Mouse (Mus musculus): ENCODE measurements around the gene Chst10. TPM values are rescaled to one million over a fixed set of nuclear protein-coding genes. Genes with fewer than 3 reads are reported as not detected.

Gene Chst10
- total and polyA plus RNA-seq, 3 experiments, result 5.1 to 9.5 (median 7.3) TPM

DNA sequence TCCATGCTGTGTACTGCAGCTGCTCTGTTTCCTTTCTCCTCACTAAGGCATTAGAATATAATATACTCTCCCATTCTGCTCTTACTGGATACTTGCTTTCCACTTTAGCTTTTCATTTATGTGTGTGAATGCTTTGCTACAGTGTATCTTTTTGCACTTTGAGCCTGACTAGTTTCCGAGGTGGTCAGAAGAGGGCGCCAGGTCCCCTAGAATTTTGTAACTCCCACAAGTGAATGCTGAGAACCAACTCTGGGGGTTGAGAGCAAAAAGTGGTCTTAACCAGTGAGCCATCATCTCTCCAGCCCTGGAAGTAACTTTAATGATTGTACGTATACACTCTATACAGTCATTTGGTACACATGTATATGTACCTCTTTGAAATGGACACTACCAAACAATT, 63.1 kb downstream of the Chst10 start:
- no peak for DNase-seq (ENCODE audit: extremely low read depth)
- no peak for TF ChIP-seq JUN (IDR thresholded peaks at IDR 0.05; ENCODE audit: insufficient read depth, low read depth, low read length)
- peak in 1 of 2 experiments; percentile 54; a peak in 2 of 4 replicates for TF ChIP-seq CTCF (conservative IDR thresholded peaks at IDR 0.05 in 1 of 2, IDR thresholded peaks at IDR 0.05 in 1 of 2; ENCODE audit: low read depth in 2 of 2, low read length in 2 of 2)
- peak; percentile 47 for TF ChIP-seq RAD21 (IDR thresholded peaks at IDR 0.05; ENCODE audit: low read depth, low read length)
- TF ChIP-seq SMC3 (IDR thresholded peaks at IDR 0.05; ENCODE audit: low read depth, low read length), result peak; percentile 29

GRCm38 (mm10) chr1:38824926-38825325, 73.0 kb downstream of the Chst10 start:
- in situ Hi-C loops (cut with MboI; ENCODE audit: low pct_ligation_motif_present, low pct_unique_long_range_greater_than_20kb, low sequenced_read_pairs), result no loop called here
- H3K4me3 ChIP-seq (replicated peaks in 1 of 3; ENCODE audit: low read depth in 2 of 3, low read length in 2 of 3, poor library complexity in 1 of 3), result no peak overlapping the region
- no peaks in the 10 kb centered on the region for H3K9me3 ChIP-seq (replicated peaks; ENCODE audit: low read length)
- no peak overlapping the region for H3K9ac ChIP-seq (ENCODE audit: insufficient read depth, low read depth)
- peaks cover 0 to 25% of the 10 kb centered on the region in 2 experiments; a peak in 2 of 4 replicates for H3K4me1 ChIP-seq (ENCODE audit: control insufficient read depth in 1 of 2, insufficient read depth in 2 of 2)
- H3K79me2 ChIP-seq (replicated peaks; ENCODE audit: control insufficient read depth, extremely low read depth, insufficient read depth, poor library complexity, severe bottlenecking), result no peaks in the 10 kb centered on the region
- no peaks in the 10 kb centered on the region for H3K36me3 ChIP-seq (replicated peaks in 1 of 2; ENCODE audit: control insufficient read depth in 1 of 2, insufficient read depth in 1 of 2, low read length in 1 of 2)
- TF ChIP-seq GABPA (IDR thresholded peaks at IDR 0.05; ENCODE audit: insufficient replicate concordance, low read depth, low read length) (no peak), ZNF384 (IDR thresholded peaks at IDR 0.05; ENCODE audit: low read depth, low read length) (no peak), RAD21 (IDR thresholded peaks at IDR 0.05; ENCODE audit: low read depth, low read length) (no peak), CHD1 (IDR thresholded peaks at IDR 0.05; ENCODE audit: low read depth, low read length) (no peak), POLR2AphosphoS2 (IDR thresholded peaks at IDR 0.05; ENCODE audit: low read depth, low read length) (no peak)
- H3K27ac ChIP-seq (ENCODE audit: insufficient read depth, low read depth), result no peak overlapping the region
- no peak for DNase-seq (ENCODE audit: extremely low read depth)
- dilution Hi-C loops (cut with MboI; ENCODE audit: extremely low pct_ligation_motif_present, extremely low pct_unique_long_range_greater_than_20kb, low sequenced_read_pairs), result no loop called here
- peaks cover 2% of the 10 kb centered on the region for H3K27me3 ChIP-seq (replicated peaks)
- H3K4me2 ChIP-seq (ENCODE audit: insufficient read depth, low read depth, poor library complexity, severe bottlenecking), result no peak overlapping the region

More for the DNA sequence above, 63.1 kb downstream of the Chst10 start:
- in situ Hi-C loops (cut with MboI; ENCODE audit: low pct_ligation_motif_present, low pct_unique_long_range_greater_than_20kb, low sequenced_read_pairs), result no loop called here
- Histone ChIP-seq H3K4me3 (replicated peaks in 1 of 3; ENCODE audit: low read depth in 2 of 3, low read length in 2 of 3, poor library complexity in 1 of 3) (no peak overlapping the region), H3K36me3 (replicated peaks in 1 of 2; ENCODE audit: control insufficient read depth in 1 of 2, insufficient read depth in 1 of 2, low read length in 1 of 2) (no peaks in the 10 kb centered on the region), H3K9me3 (replicated peaks; ENCODE audit: low read length) (peaks cover 4% of the 10 kb centered on the region), H3K4me2 (ENCODE audit: insufficient read depth, low read depth, poor library complexity, severe bottlenecking) (no peak overlapping the region), H3K4me1 (ENCODE audit: control insufficient read depth in 1 of 2, insufficient read depth in 2 of 2) (no peaks in the 10 kb centered on the region), H3K79me2 (replicated peaks; ENCODE audit: control insufficient read depth, extremely low read depth, insufficient read depth, poor library complexity, severe bottlenecking) (no peaks in the 10 kb centered on the region), H3K9ac (ENCODE audit: insufficient read depth, low read depth) (no peak overlapping the region), H3K27ac (ENCODE audit: insufficient read depth, low read depth) (no peak overlapping the region), H3K27me3 (replicated peaks) (no peaks in the 10 kb centered on the region)
- dilution Hi-C loops (cut with MboI; ENCODE audit: extremely low pct_ligation_motif_present, extremely low pct_unique_long_range_greater_than_20kb, low sequenced_read_pairs), result no loop called here

DNA sequence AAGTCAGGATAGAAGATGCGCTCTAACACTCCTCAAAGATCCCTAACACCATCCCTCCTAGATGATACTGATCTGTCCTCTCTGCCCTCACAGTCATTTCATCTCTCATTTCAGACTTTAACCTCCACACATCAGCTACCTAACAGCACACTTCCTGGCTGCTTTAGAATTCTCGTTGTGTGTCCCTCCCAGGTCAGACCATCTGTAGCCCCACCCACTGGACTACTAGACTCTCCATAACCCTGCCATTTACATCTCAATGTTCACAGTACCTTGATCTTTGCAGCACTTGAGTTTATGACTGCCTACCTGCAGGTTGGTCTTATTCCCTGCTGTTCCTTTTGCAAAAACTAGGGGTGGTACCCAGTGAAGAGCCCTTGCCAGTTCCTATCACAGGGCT, 74.1 kb downstream of the Chst10 start:
- dilution Hi-C loops (cut with MboI; ENCODE audit: extremely low pct_ligation_motif_present, extremely low pct_unique_long_range_greater_than_20kb, low sequenced_read_pairs) (no loop called here), in situ Hi-C loops (cut with MboI; ENCODE audit: low pct_ligation_motif_present, low pct_unique_long_range_greater_than_20kb, low sequenced_read_pairs) (no loop called here)
- Histone ChIP-seq H3K79me2 (replicated peaks; ENCODE audit: control insufficient read depth, extremely low read depth, insufficient read depth, poor library complexity, severe bottlenecking) (no peaks in the 10 kb centered on the region), H3K9ac (ENCODE audit: insufficient read depth, low read depth) (no peak overlapping the region), H3K9me3 (replicated peaks; ENCODE audit: low read length) (no peaks in the 10 kb centered on the region), H3K36me3 (replicated peaks in 1 of 2; ENCODE audit: control insufficient read depth in 1 of 2, insufficient read depth in 1 of 2, low read length in 1 of 2) (no peaks in the 10 kb centered on the region), H3K4me3 (replicated peaks in 1 of 3; ENCODE audit: low read depth in 2 of 3, low read length in 2 of 3, poor library complexity in 1 of 3) (no peak overlapping the region), H3K4me1 (ENCODE audit: control insufficient read depth in 1 of 2, insufficient read depth in 2 of 2) (peaks cover 0 to 25% of the 10 kb centered on the region in 2 experiments; a peak in 2 of 4 replicates), H3K27me3 (replicated peaks) (peaks cover 4% of the 10 kb centered on the region), H3K4me2 (ENCODE audit: insufficient read depth, low read depth, poor library complexity, severe bottlenecking) (no peak overlapping the region), H3K27ac (ENCODE audit: insufficient read depth, low read depth) (no peak overlapping the region)
- no peak for DNase-seq (ENCODE audit: extremely low read depth)
- TF ChIP-seq MAFK (IDR thresholded peaks at IDR 0.05; ENCODE audit: insufficient replicate concordance, low read length), result no peak
- TF ChIP-seq MYC (IDR thresholded peaks at IDR 0.05; ENCODE audit: low read depth, low read length), result no peak
- no peak for TF ChIP-seq BHLHE40 (IDR thresholded peaks at IDR 0.05; ENCODE audit: low read depth, low read length)
- no peak for TF ChIP-seq USF1 (IDR thresholded peaks at IDR 0.05; ENCODE audit: low read depth, low read length)
- TF ChIP-seq MXI1 (IDR thresholded peaks at IDR 0.05; ENCODE audit: low read depth, low read length), result no peak
- TF ChIP-seq TCF12 (IDR thresholded peaks at IDR 0.05; ENCODE audit: low read depth, low read length), result no peak
- TF ChIP-seq EP300 (IDR thresholded peaks at IDR 0.05; ENCODE audit: low read length), result no peak
- no peak for TF ChIP-seq HCFC1 (IDR thresholded peaks at IDR 0.05; ENCODE audit: low read depth, low read length)
- no peak for TF ChIP-seq ZC3H11A (IDR thresholded peaks at IDR 0.05; ENCODE audit: low read depth, low read length)
- no peak for TF ChIP-seq MAX (IDR thresholded peaks at IDR 0.05; ENCODE audit: low read length)
- no peak for TF ChIP-seq RCOR1 (conservative IDR thresholded peaks at IDR 0.05; ENCODE audit: low read depth, low read length)
- no peak for TF ChIP-seq NRF1 (IDR thresholded peaks at IDR 0.05; ENCODE audit: low read depth, low read length)
- TF ChIP-seq E2F4 (IDR thresholded peaks at IDR 0.05; ENCODE audit: insufficient replicate concordance, low read depth, low read length), result no peak
- TF ChIP-seq UBTF (IDR thresholded peaks at IDR 0.05; ENCODE audit: low read depth, low read length), result no peak
- TF ChIP-seq ZNF384 (IDR thresholded peaks at IDR 0.05; ENCODE audit: low read depth, low read length), result no peak
- no peak for TF ChIP-seq POLR2A (IDR thresholded peaks at IDR 0.05; ENCODE audit: low read depth, low read length)
- TF ChIP-seq SIN3A (IDR thresholded peaks at IDR 0.05; ENCODE audit: low read length), result no peak

All from CH12.LX (cell line).